Mouse (Mus musculus): Measurements from ENCODE around the gene Rho.

Rho gene

GRCm38 (mm10) chr6:115978596-115978995, 47.0 kb downstream of the Rho start:
- no peak for DNase-seq

DNA sequence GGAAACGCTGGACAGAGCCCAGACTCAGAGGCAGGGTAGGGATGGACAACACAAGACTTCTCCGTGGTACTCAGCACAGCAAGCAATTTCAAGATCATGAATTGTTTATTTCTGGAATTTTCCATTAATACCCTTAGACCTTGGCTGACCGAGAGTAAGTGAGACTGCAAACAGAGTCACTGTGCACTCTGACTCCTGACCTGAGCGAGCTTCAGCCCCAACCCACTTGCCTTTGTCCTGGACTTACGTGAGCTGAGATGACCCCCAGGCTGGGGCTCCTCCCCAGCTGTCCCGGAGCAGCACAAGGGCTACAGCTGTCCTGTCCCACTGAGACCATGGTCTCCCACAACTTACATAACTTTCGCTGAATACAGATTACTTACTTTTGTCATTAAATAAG, 51.3 kb downstream of the Rho start:
- DNase-seq = no peak

- DNase-seq = no peak
Observed at GRCm38 (mm10) chr6:115983306-115984038, 51.9 kb downstream of the Rho start.

DNA sequence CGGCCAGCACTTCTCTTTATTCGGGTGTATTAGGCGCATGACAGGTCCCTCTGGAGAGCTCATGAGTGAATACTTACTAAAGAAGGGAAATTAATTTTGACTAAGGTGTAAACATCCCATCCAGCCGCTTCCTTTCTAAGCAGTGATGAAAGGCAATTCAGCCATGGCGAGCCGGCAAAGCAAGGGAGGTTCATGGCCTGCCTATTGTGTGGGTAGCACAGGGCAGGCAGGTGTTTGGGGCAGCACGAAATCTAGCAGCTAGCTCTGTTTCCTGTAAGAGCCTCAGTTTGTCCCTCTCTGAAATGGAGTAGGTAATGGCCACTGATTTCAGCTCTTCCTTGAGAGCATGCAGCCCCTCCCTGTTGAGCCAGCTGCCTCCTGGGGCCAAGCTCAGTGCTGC, 53.0 kb downstream of the Rho start:
- no peak for DNase-seq

GRCm38 (mm10) chr6:115985622-115986021, 54.1 kb downstream of the Rho start:
- DNase-seq = no peak

- no peak for DNase-seq
Observed at GRCm38 (mm10) chr6:115986472-115987095, 55.0 kb downstream of the Rho start.

DNA sequence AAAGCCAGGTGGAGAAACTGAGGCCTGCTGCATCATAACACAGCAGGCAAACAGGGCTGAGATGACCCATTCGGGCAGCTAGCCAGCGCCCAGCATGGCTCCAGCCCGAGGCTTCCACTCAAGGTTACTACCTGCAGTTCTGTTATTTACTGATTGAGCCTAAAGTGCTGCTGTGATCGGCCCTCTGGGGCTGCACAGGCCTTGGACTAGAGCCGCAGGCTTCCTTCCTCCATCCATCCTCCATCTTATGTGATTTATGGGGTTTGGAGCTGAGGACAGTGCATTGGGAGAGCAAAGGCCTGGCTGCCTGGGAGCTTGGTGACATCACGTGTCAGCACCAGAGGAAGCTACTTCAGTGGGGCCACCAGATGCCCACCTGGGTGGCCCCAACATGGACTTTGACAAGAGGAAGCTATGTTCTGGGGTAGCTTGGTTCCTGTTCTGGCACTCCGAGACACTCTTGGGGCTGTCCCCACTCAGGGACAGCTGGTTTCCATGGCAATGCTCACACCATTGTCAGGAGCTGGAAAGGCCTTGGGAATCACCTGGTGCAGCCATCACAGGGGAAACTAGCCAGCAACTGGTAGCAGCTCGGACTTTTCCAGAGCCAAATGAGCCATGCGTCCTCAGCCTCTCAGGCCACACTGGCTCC, 55.7 kb downstream of the Rho start:
- DNase-seq = no peak

DNA sequence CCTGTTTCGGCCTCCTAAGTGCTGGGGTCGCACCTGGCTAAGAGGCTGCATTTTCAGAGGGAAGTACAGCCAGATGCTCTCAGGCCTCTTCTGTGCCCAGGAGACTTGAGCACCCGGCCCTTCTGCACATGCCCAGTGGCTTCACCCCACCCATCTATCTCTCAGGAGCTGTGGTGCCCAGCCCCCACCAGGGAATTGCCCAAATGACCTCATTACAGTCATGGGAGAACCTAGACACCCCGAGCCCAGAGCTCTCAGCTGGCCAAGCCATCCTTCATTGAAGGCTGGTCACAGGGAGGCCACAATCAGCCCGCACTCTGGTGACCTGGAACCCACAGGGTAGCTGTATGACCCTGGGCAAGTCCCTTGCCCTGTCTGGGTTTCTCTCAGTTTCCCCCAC, 57.5 kb downstream of the Rho start:
- DNase-seq = no peak

GRCm38 (mm10) chr6:115989607-115990006, 58.1 kb downstream of the Rho start:
- peak; percentile 63 for DNase-seq
